Mouse (Mus musculus) lung, postnatal 0 days (tissue): ENCODE measurements at regions not wholly inside any gene's neighbourhood (a gene's known extent, or its start where the extent isn't known, plus 50 kb on each side); places are given as distances from the start of the nearest gene placed in this dataset.

Source experiments
- CTCF ChIP-seq: IDR thresholded peaks from 2 replicates; pipeline ENCODE4 v1.5.1; 2016; ENCODE audit warnings: antibody characterized with exemption, mild to moderate bottlenecking
- EP300 ChIP-seq: IDR thresholded peaks from 2 replicates; pipeline ENCODE4 v1.6.1; 2016; ENCODE audit warnings: antibody characterized with exemption, mild to moderate bottlenecking, control low read depth

DNA sequence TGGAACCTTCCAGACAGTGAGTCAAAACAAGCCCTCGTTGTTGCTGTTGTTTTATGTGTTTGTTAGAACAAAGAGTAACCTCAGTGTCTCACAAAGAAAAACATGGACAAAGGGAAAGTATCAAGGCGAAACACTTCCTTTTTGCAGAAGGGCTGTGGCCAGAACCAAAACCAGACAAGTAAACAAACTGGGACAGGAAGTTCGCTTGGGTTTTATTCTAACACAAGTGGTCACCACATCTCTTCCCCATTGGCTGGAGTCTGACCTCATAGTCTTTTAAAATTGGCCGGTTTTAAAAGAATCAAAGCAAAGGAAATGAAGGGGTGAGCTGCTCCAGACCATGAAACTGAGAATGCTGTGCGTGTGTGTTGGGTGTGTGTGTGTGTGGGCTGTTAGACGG lies 194.4 kb upstream of the Egln3 start:
- TF ChIP-seq CTCF = no peak
- no peak for TF ChIP-seq EP300
